ENCODE assay signal across 28 mouse cellular contexts in the genomic region with DNA sequence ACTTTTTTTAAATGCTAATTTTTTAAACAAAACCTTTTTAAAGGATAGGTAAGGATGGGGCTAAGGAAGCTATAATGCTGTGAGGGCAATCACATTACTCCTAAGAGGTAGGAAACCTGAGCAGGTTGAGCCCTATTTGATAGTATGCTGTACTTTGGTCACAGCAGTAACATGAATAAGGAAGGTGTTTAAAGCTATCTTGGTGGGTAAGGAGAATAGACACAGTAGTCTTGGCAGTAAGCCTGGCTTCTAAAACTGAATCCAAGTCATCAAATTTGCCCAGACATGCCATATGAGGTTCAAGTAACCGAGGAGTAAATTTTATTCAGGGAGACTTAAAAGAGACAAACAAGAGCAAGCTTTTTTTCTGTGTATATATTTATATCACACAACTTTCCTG. TPM values are rescaled to one million over a fixed set of nuclear protein-coding genes. Genes with fewer than 3 reads are reported as not detected.
DNase-seq lines count a peak whose midpoint lies in the region; ATAC-seq lines count a peak whose summit lies in the region.
"Had no signal": no experiment of that assay in that cellular context is flagged by ENCODE, and none has a peak within 500 bp of the region (broad histone marks: within the 10 kb centered on the region; RNA-seq: fewer than 3 reads in every experiment).

No protein-coding gene starts in this region.

- peak; percentile 25 for DNase-seq in gastrocnemius, adult 18-20 months (ENCODE audit: low spot score)
- DNase-seq in gastrocnemius, postnatal 14 days = no peak
- DNase-seq in 3T3-L1 (ENCODE audit: low read depth, low spot score) = peak; percentile 47
- DNase-seq in 416B (ENCODE audit: low read depth) = peak; percentile 39
- DNase-seq in brain, embryonic 18.5 days (ENCODE audit: low read depth, low spot score) = peak; percentile 16
- DNase-seq in layer of hippocampus, adult 9-10 months (ENCODE audit: low spot score) = no peak
- no peak for DNase-seq in right cerebral cortex, postnatal 4 days
- DNase-seq: adrenal gland, postnatal 14 days; cerebellum, adult 2 months; gastrocnemius, postnatal 36 days; heart, postnatal 10 days; kidney, adult 9 months; kidney, postnatal 36 days; left cerebral cortex, postnatal 4 days; liver, embryonic 13.5 days; lung, adult 18-20 months; lung, postnatal 4 days had no signal

- no peaks in the 10 kb centered on the region for H3K4me1 ChIP-seq in kidney, embryonic 14.5 days (ENCODE audit: control insufficient read depth, insufficient read depth, low read length)
- H3K4me1 ChIP-seq: forebrain, embryonic 13.5 days; hindbrain, embryonic 15.5 days; midbrain, embryonic 12.5 days; neural tube, embryonic 13.5 days had no signal

- H3K9ac ChIP-seq in kidney, embryonic 14.5 days (ENCODE audit: low read depth, low read length) = no peak overlapping the region
- H3K9ac ChIP-seq: forebrain, embryonic 13.5 days; heart, embryonic 13.5 days; hindbrain, embryonic 15.5 days; liver, embryonic 13.5 days; midbrain, embryonic 12.5 days; neural tube, embryonic 13.5 days had no signal

- no peak overlapping the region for H3K4me3 ChIP-seq in kidney, embryonic 14.5 days (ENCODE audit: low read length)
- H3K4me3 ChIP-seq: forebrain, embryonic 13.5 days; heart, embryonic 13.5 days; hindbrain, embryonic 15.5 days; layer of hippocampus, adult 2 months; liver, embryonic 13.5 days; megakaryocyte, embryonic 14.5 days; midbrain, embryonic 12.5 days; neural tube, embryonic 13.5 days had no signal

- 63% methylated on average over 1 of the region's 1 CpGs for WGBS in kidney, embryonic 14.5 days

- H3K27ac ChIP-seq in kidney, embryonic 14.5 days (ENCODE audit: low read depth, low read length) = no peak overlapping the region
- H3K27ac ChIP-seq: forebrain, embryonic 13.5 days; heart, embryonic 13.5 days; hindbrain, embryonic 15.5 days; layer of hippocampus, adult 2 months; liver, embryonic 13.5 days; midbrain, embryonic 12.5 days; neural tube, embryonic 13.5 days had no signal

- H3K4me2 ChIP-seq in kidney, embryonic 14.5 days (replicated peaks; ENCODE audit: low read depth, low read length) = no peak overlapping the region
- H3K4me2 ChIP-seq: forebrain, embryonic 13.5 days; heart, embryonic 13.5 days; hindbrain, embryonic 15.5 days; liver, embryonic 13.5 days; midbrain, embryonic 12.5 days; neural tube, embryonic 13.5 days had no signal

- no peaks in the 10 kb centered on the region for H3K27me3 ChIP-seq in kidney, embryonic 14.5 days (ENCODE audit: control insufficient read depth, insufficient read depth, low read length)
- H3K27me3 ChIP-seq: forebrain, embryonic 13.5 days; heart, embryonic 13.5 days; hindbrain, embryonic 15.5 days; liver, embryonic 13.5 days; megakaryocyte, embryonic 14.5 days; midbrain, embryonic 12.5 days; neural tube, embryonic 13.5 days had no signal

- intact Hi-C loops in gastrocnemius, postnatal 14 days (cut with DNase I; ENCODE audit: low total_unique reads) = no loop called here

- ATAC-seq in kidney, embryonic 14.5 days (ENCODE audit: low FRiP score, low TSS enrichment) = no peak
- ATAC-seq: forebrain, embryonic 13.5 days; inflammation-experienced regulatory T-cells, adult 6 months; lung, postnatal 0 days had no signal

- no peaks in the 10 kb centered on the region for H3K9me3 ChIP-seq in kidney, embryonic 14.5 days (ENCODE audit: control insufficient read depth, low read length)
- H3K9me3 ChIP-seq: forebrain, embryonic 13.5 days; G1E; heart, embryonic 13.5 days; hindbrain, embryonic 15.5 days; liver, embryonic 13.5 days; megakaryocyte, embryonic 14.5 days; midbrain, embryonic 12.5 days; neural tube, embryonic 13.5 days had no signal

- H3K36me3 ChIP-seq in kidney, embryonic 14.5 days (ENCODE audit: control insufficient read depth, insufficient read depth, low read length) = no peaks in the 10 kb centered on the region
- H3K36me3 ChIP-seq: hindbrain, embryonic 15.5 days; liver, embryonic 13.5 days; midbrain, embryonic 12.5 days; neural tube, embryonic 13.5 days had no signal

RNA-seq across cellular contexts. Expression of a gene that starts 10.9 kb away (rescaled TPM):
- 10 to 100 TPM; 26.2 to 27.9 TPM for total RNA-seq in gastrocnemius, adult 18-20 months (2021)
- 10 to 100 TPM; 18.4 to 22.0 TPM for total RNA-seq in gastrocnemius, postnatal 14 days (2021)
- 8.9 and 10.3 TPM in 2 replicates for polyA plus RNA-seq in kidney, embryonic 14.5 days (2014; fragmentation: Nextera tagmentation; extraction: Ambion mirVana)

RNA-seq across cellular contexts. Expression of a gene that starts 57.9 kb away (rescaled TPM):
- 10 to 100 TPM; 10.6 to 10.9 TPM for total RNA-seq in gastrocnemius, adult 18-20 months (2021)
- 1 to 10 TPM; 9.5 to 9.7 TPM for total RNA-seq in gastrocnemius, postnatal 14 days (2021)
- polyA plus RNA-seq in kidney, embryonic 14.5 days (2014; fragmentation: Nextera tagmentation; extraction: Ambion mirVana) = 13.4 and 19.8 TPM in 2 replicates

Comparison
In these comparisons a context has a peak if more than half of its experiments do, and no peak if none do; other contexts are left out.
1. DNase-seq: peak in gastrocnemius, adult 18-20 months (single experiment), 3T3-L1 (single experiment), 416B (single experiment) and brain, embryonic 18.5 days (single experiment); none in gastrocnemius, postnatal 14 days (single experiment), layer of hippocampus, adult 9-10 months (single experiment) and right cerebral cortex, postnatal 4 days (single experiment).